Mouse (Mus musculus): ENCODE measurements around the gene 1700122O11Rik.

DNA sequence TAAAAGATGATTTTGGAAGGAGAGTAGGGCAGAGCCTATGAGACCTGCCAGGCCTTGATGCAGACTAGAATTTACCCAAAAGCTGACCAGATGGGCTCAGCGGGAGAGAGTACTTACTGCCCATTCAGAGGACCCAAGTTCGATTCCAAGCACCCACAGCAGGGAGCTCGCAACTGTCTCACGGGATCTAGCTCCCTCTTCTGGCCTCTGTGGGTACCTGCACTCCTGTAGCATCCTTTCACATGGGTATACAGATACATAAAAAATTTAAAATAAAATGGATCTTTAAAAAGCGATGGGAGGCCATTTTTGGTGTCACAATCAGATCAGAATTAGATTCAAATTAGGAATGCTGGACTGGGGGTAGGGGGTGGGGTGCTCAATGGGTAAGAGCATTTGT lies 11.1 kb downstream of the 1700122O11Rik start:
- no peak for TF ChIP-seq CTCF (IDR thresholded peaks at IDR 0.05; ENCODE audit: low read depth)
- no peak for TF ChIP-seq EP300 (IDR thresholded peaks at IDR 0.05; ENCODE audit: low read depth)

Measured in heart, postnatal 0 days (tissue).